Mouse (Mus musculus) mouse trophoblast stem cell (cell line): ENCODE results near the gene Vsig10.
"Not testable (repeated sequence)": the region's sequence is repeated elsewhere in the genome, so short reads cannot be mapped to it uniquely, and the experiment has no call there.

Experiments
- in situ Hi-C, 2 experiments: fragments of 300-500 bp; cut with MseI, MboI; formaldehyde crosslinking; loops; 2 replicates in 1 of 2; 3 replicates in 1 of 2; pipeline ENCODE4 v1.15.1; 2025

The Vsig10 gene

DNA sequence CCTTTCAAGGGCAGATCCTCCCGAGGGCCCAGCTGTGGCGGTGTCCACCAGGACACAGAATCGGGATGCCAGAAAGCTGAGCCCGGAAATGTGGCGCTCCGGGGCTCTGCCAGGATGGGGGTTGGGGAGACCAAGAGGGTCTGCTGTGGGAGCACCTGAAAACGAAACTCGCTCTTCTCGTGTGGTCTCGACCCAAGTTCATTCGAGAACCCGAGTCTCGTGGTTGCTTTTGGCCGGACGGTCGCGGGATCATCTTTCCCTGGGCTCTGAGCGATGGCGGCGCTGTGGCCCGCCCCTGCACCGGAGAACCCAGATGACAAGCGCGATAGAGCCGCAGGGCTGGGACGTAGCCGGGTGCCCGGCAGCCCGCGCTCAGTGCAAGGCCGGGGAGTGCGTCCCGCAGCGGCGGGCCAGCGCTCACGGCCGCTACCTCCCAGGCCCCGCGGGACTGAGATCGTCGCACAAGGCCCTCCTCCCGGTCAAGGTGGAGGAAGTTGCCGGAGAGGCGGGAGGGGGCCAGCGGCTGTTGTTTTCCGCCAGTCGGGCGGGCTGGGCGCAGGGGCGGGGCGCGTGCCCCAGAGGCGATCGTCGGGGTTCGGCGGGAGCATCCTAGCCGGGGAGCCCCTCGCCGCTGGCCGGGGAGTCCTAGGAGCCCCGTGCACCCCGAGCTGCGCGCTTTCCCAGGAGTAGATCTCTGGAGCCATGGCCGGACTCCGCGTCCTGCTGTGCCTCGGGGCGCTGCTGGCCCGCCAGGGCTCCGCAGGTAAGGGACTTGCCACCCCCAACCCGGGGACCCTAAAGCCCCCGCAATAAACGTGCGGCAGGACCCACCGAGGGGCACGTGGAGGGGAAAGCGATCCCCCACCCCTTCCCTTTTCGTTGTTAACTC is at the start of gene Vsig10:
TSS of gene Vsig10 (plus strand) at position 343 of the 889 bp plus-strand sequence.
- in situ Hi-C loops = no loop called here

DNA sequence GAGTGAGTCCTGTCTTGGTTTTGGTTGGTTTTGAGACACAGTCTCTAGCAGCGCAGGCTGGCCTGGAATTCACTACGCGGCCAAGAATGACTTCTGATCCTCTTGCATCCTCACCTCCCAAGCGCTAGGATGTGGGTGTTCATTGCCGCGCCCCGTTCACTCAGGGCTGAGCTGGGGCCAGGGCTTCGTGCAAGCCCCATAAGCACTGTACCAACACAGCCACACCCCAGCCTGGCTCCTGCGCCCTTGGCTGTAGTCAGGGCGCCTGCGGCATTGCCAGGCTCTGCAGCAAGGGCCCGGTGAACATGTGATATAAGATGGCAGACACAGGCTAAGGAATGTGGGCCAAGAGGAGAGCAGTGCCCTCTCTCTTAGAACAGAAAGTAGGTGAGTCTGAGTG is 49.5 kb upstream of the Vsig10 start:
- in situ Hi-C loops = no loop called here

DNA sequence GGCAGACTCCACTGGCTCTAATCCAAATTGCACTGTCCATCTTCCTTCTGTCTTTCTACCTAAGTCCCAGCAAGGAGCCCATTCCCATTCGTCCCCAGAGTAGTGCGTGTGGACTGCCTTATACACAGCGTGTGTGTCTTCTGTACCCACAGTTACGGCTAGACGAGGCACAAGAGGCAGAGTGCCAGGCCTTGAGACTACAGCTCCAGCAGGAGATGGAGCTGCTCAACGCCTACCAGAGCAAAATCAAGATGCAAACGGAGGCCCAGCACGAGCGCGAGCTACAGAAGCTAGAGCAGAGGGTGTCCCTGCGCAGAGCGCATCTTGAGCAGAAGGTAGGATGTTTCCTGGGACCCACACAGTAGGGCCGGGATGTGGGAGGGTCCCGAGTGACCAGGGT is 46.9 kb upstream of the Vsig10 start:
- in situ Hi-C loops = loop anchor here in 1 of 2 experiments (10.0 kb wide), 1 partner anchor 157 kb away; the partner anchor contains the start of gene Suds3

DNA sequence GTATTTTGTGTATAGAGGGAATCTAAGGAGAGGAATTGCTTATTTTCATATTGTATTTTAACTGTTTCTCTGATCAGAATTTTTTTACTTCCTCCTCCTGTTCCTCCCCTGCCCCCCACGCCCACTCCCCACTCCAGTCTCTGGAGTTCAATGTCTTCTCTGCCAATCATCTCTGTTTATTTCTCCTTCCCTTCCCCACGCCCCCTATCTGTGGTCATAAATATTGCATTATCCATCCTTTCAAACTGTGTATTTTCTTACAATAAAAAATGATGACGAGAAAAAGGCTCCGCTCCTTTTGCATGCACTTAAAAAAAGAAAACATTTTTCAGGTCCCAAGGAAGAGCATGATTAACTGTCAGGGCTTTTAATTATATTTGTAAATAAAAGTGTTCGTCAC is 44.1 kb upstream of the Vsig10 start:
- in situ Hi-C loops = loop anchor here in 1 of 2 experiments (10.0 kb wide), 1 partner anchor 160 kb away; the partner anchor contains the start of gene Suds3

DNA sequence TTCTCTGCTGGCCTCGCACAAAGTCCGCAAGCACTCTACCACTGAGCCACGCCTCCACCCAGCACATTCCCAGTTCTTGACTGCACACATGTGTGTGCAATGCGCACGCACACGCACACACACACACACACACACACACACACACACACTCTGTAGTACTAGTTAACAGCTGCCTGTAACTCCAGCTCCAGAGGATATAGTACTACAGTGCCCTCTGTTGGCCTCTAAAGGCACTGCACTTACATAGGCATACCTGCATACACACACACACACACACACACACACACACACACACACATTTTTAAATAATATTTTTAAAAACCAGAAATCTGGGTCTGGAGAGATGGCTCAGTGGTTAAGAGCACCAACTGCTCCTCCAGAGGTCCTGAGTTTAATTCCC is 41.1 kb upstream of the Vsig10 start:
- in situ Hi-C loops = loop anchor here in 1 of 2 experiments (10.0 kb wide), 1 partner anchor 163 kb away; the partner anchor contains the start of gene Suds3

DNA sequence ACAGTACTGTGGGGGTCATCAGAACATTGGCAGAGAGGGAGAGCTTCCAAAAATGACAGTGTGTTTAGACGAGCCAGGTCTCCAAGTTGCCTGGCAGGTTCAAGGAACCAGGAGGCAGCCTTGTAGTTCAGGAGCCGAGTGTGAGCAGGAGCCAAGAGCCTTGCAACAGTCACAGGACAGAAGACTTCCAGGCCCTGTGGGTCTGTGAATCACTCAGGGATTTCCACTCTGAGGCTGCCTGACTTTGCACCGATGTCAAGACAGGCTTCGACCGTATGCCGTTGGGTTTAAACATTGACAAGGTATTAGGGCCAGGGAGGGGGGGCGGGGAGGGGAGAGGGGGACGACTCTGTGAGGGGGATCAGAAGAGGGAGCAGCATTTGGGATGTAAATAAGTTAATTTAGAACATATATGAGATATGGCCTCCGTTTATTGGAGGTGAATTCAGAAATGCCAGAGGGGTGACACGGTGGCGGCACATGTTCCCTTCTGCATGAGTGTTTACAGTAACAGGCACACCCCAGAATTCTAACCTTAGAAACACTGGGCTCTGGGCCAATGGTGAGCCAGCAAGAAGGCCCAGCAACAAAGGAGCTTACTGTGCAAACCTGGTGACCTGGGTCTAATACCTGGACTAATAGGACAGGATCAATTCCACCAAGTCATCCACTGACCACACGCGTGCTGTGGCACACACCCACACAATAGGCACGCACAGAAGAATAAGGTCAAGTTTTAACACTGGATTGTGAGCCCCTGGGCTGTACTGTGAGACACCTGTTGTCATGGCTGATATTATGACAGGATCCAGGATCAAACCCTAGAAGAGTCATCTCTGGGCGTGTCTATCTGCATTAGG is 39.8 kb upstream of the Vsig10 start:
- in situ Hi-C loops = loop anchor here in 1 of 2 experiments (10.0 kb wide), 1 partner anchor 164 kb away; the partner anchor contains the start of gene Suds3

DNA sequence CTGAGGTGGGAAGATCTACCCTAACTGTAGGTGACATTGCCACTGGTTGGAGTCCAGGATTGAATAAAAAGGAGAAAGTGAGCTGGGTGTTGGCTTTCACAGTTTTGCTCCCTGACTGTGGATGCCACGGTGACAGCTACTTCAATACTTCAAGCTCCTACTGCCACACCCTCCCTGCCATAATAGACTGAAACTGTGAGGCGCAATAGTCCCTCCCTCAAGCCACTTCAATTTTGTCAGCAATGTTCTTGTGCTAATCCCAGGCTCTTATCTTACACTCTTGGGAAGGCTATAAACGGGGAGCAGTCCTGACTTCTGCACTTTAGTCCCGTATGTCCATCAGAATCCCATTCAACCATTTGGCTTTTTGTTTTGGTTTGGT is 39.2 kb upstream of the Vsig10 start:
- in situ Hi-C loops = loop anchor here (5.0 to 10.0 kb wide), 2 partner anchors 157 to 165 kb away; partner anchors contain the start of genes Suds3 (in 1 of the 2) and Taok3 (in 1 of the 2)

DNA sequence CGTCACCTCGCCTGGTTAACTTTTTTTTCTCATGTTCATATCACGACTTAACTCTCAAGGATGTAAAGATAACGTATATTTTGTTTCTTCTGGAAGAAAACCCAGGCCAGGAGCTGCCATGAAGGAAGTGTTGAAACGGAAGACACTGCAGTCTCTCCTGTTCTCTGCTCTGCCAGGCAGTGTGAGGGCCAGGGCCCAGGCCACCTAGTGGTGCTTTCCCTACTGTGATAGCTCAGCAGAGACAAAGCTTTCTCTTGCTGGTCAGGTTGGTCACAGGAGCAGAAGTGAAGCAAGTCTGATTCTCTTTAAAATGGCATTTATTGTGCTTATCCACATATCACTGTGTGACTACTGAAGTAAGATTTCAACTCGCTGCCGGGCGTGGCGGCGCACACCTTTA is 37.3 kb upstream of the Vsig10 start:
- in situ Hi-C loops = loop anchor here in 1 of 2 experiments (5.0 kb wide), 1 partner anchor 159 kb away; the partner anchor contains the start of gene Taok3

DNA sequence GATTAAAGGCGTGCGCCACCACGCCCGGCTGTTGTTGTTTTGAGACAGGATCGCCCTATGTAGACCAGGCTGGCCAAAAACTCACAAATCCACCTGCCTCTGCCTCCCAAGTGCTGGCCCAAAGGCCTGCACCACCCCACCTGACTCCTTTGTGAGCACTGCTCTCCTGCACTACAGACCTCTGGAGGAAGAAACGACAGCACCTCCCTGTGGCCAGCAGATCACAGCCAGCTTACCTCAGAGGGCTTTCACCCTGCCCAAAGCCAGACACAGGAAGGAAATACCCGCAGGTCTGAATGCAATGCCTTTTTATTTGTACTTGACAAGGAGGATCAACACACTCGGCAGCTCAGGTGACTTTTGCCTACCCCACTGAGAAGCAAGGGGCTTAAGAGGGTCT is 36.5 kb upstream of the Vsig10 start:
- in situ Hi-C loops = loop anchor here in 1 of 2 experiments (5.0 kb wide), 1 partner anchor 160 kb away; the partner anchor contains the start of gene Taok3

DNA sequence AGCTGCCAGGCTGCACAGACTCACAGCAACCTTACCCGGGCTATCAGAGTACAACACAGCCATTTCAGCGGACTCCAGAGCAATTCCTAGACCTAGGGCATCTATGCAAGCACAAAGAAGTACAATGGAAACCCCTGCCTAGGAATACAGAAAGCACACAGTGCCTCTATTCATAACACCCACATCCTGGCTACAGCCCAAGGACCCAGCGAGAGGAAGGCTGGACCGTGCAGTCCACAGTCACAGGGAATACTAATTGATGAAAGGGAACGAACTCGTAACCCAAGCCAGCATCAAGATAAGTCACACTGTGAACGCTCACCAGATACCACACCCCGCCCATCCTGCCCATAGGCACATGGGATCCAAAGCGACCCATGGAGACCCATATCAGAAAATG is 34.9 kb upstream of the Vsig10 start:
- in situ Hi-C loops = loop anchor here in 1 of 2 experiments (5.0 kb wide), 1 partner anchor 162 kb away; the partner anchor contains the start of gene Taok3

DNA sequence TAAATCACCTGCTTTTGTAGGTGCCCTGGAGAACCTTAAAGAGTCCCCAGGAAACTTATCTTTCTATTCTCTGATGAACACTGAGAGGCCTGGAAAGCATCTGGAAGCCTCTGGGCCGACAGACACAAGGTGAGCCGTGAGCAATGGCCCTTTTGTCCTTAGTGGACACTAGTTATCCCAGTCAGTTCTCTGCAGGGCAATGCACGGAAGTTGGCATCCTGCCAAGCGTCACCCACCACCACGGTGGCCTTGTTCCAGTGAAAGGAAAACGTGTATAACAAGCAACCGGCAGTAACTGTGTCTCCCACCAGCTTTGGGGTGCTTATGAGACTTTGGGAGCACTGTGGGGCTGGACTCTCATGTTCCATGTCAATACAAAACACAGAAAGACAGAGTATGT is 34.2 kb upstream of the Vsig10 start:
- in situ Hi-C loops = loop anchor here in 1 of 2 experiments (5.0 kb wide), 1 partner anchor 162 kb away; the partner anchor contains the start of gene Taok3

DNA sequence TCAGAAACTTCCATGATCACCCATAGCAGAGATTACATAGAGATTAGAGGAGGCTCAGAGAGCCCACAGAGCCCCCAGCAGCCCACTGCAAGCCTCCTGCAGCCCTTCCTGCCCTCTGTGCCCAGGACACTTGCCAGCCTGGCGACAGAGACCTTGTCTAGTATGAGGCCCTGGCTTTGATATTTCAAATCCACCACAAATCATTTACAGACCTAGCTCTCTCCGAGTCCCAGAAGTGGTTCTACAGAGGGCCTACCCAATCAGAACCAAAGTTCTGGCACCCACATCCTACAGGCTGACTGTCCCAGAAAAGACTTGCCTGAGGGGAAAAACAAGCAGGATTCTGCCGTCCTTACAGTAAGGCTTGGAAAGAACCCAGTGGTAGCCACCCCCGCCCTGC is 33.6 kb upstream of the Vsig10 start:
- in situ Hi-C loops = no loop called here

DNA sequence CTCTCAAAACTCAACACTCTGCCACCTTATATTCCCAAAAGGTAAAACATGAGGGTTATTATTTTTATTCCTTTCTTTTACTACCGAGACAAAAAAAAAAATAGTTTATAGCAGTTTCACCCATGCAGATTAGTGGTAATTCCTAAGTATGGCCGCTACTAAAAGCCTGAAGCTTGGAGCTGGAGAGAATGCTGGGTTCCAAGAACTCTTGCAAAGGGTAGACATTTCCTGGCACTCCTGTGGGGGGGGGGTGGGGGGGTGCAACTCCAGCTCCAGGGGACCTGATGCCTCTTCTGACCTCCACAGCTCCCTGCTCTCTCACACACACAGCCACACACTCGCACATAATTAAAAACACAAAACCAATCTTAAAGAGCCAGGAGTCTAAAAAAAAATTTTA is 32.6 kb upstream of the Vsig10 start:
- in situ Hi-C loops = no loop called here

DNA sequence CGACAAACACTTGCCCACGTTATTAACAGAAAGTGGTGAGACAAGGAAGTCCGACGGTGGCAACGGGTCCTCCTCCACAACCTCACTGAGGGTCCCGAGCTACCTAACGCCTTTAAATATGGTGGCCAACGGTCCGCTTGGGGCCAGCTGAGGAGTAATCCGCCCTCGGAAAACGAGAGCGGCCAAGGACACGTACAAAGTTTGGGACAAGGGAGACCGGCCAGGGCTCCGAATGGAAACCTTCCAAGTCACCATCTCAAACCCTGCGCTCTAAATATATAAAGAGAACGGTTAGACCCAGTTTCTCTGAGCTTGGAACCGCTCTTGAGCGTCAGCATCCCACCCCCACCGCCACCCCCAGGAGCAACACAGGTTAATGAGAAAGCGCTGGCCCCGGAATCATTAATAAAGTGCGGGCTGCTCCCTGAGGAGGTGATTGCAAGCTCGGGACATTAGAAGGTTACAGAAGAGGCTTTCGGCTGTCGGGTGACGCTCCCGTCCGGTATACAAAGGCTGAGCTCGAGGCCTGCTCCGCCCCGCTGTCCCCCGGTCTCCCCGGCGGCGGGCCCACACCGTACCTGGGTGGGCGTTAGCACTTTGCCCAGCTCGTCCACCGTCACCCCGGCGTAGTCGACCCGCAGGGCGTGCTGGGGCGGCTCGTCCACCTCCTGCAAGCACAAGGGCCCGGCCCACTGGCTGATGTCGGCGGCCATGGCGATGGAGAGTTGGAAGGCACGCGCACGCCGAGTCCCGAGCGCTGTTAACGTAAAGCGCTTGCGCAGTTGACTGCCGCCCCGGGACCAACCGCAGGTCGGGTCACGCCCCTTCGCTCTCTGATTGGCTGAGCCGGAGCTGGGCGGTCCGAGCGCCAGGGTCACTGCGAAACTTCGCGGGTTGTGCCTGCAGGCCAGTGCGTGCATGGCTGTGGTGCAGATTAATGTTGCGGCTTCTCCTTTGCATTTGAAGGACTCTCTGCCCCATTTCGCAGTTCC is 31.8 kb upstream of the Vsig10 start, which contains the start of gene Pebp1:
TSS of gene Pebp1 (minus strand) at position 795 of the 992 bp plus-strand sequence.
- in situ Hi-C loops = no loop called here

DNA sequence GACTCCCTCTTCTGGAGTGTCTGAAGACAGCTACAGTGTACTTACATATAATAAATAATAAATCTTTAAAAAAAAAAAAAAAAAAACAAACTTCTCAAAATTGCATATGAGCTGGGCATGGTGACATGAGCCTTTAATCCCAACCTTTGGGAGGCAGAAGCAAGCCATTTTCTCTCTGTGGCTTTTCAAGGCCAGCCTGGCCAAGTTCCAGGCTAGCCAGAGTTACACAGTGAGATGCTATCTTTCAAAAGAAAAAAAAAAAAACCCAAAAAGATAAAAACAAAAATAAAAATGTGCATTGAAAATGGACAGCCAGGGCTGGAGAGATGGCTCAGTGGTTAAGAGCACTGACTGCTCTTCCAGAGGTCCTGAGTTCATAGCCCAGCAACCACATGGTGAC is 29.2 kb upstream of the Vsig10 start:
- in situ Hi-C loops = no loop called here

DNA sequence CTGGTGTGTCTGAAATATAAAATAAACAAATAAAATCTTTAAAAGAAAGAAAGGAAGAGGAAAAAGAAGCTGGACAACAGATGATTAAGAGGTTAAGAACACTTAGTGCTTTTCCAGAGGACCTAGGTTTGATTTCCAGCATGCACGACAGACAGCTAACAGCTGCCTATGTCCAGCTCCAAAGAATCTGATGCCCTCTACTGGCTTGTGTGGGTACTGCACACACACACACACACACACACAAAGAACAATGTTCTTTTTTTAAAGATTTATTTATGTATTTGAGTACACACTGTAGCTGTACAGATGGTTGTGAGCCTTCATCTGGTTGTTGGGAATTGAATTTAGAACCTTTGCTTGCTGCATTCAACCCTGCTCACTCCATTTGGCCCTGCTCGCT is 28.8 kb upstream of the Vsig10 start:
- in situ Hi-C loops = no loop called here

DNA sequence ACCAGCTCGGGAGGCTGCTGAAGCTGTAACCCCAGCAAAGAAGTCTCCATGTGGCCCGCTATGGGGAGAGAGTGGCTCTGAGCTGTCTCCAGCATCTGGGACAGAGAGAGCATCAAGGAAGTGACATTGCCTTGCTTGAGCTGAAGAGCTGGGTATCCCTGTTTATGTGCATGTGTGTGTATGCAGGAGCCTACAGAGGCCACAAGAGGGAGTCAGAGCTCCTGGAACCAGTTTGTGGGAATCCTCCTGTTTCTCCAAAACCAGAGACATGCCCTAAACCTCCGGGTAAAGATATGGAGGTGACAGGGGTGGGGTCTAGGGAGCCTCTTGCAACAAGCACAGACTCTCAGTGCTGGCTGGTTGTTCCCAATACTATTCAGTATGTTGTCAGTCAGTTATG is 27.6 kb upstream of the Vsig10 start:
- in situ Hi-C loops = no loop called here

DNA sequence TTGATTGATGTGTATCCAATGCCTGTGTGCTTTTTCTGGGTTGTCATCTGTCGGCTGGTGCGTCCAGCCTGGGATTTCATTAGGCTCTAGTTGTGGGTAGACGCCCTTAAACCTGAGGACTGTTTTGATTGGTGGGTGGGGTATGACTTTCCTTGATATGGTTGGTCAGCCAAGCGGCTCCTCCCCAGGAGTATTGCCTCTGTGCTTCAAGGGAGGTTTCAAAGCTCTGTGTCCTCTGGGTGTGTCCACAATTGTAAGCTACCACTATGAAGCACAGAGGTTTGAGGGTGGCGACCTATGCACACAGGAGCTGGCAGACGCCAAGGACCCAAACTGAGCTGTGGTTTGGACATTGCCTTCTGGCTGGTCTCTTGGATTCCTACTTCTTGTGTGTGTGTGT is 26.3 kb upstream of the Vsig10 start:
- in situ Hi-C loops = no loop called here

DNA sequence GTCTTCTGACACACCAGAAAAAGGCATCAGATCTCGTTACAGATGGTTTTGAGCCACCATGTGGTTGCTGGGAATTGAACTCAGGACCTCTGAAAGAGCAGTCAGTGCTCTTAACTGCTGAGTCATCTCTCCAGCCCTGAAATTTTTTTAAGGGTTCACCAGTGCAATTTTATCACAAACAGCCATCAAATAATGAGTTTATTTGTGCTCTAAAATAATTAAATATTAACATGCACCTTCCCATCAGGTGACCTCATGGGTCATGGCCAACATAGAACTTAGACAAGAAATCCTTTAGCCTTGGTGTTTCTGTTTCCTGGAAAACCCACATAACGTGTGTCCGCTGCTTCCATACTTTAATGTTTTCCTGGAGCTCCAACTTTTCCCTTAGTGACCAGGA is 25.1 kb upstream of the Vsig10 start:
- in situ Hi-C loops = not testable (repeated sequence)

DNA sequence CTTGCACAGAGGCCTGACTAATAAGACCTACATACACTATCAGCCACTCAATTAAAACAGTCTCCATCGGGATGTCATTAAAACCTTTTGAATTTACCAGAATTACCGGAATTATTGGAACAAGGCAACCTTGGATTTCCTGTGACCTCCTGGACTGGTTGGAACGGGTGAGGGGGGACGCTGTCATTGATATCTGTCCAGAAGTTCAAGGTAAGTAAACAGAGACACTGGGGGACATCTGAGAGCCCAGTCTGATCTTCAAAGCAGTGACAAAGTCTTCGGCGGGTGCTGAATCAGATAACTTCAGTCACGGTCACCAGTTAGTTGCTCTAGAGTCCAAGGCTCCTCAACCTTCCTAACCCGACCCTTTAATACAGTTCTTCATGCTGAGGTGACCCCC is 23.9 kb upstream of the Vsig10 start:
- in situ Hi-C loops = no loop called here
